Comparison of ENCODE assay signal across 16 mouse cellular contexts in genomic region chr11:112152051-112152450, GRCm38 (mm10).
"Had no signal": no experiment of that assay in that cellular context is flagged by ENCODE, and none has a peak within 500 bp of the region (broad histone marks: within the 10 kb centered on the region; RNA-seq: fewer than 3 reads in every experiment).

No protein-coding gene starts in this region.

- H3K4me1 ChIP-seq: stomach, embryonic 15.5 days had no signal

- H3K9me3 ChIP-seq: neural tube, embryonic 13.5 days; neural tube, embryonic 15.5 days; stomach, embryonic 15.5 days had no signal

- H3K9ac ChIP-seq: neural tube, embryonic 13.5 days; neural tube, embryonic 15.5 days; stomach, embryonic 15.5 days had no signal

- H3K4me3 ChIP-seq: neural tube, embryonic 13.5 days; neural tube, embryonic 15.5 days; stomach, embryonic 15.5 days had no signal

- H3K27me3 ChIP-seq: neural tube, embryonic 13.5 days; neural tube, embryonic 15.5 days; stomach, embryonic 15.5 days had no signal

- DNase-seq: retina, postnatal 1 day; right cerebral cortex, adult 18-20 months; right cerebral cortex, postnatal 14 days; right cerebral cortex, postnatal 25 days; right cerebral cortex, postnatal 4 days; spleen, adult 18-20 months; thymus, adult 18-20 months; thymus, adult 2 months; thymus, postnatal 14 days; thymus, postnatal 25 days; thymus, postnatal 36 days; thymus, postnatal 4 days had no signal

- H3K4me2 ChIP-seq: neural tube, embryonic 13.5 days; neural tube, embryonic 15.5 days; stomach, embryonic 15.5 days had no signal

- H3K27ac ChIP-seq: neural tube, embryonic 13.5 days; neural tube, embryonic 15.5 days; stomach, embryonic 15.5 days; stomach, postnatal 0 days had no signal

- H3K36me3 ChIP-seq: neural tube, embryonic 13.5 days; neural tube, embryonic 15.5 days; stomach, embryonic 15.5 days had no signal
